Mouse (Mus musculus) G1E (cell line): Measurements from ENCODE around the gene Rgs12. TPM values are rescaled to one million over a fixed set of nuclear protein-coding genes. Genes with fewer than 3 reads are reported as not detected.
A peak's percentile ranks its signal among the peaks of the same experiment; 100 is the strongest.

Source experiments
- ATAC-seq: 2 replicates; pipeline ENCODE4 v1.8.0; 2016; ENCODE audit warnings: mild to moderate bottlenecking; ENCODE audit not compliant: insufficient number of reproducible peaks, poor library complexity, low FRiP score, severe bottlenecking; ENCODE audit errors: extremely low read depth
- DNase-seq: peaks from one replicate; pipeline ENCODE4 v3.0.0; 2012; ENCODE audit warnings: low spot score
- H3K27me3 ChIP-seq: 2 replicates; pipeline ENCODE4 v1.6.1; 2012; ENCODE audit warnings: mild to moderate bottlenecking, low read length, inconsistent platforms; ENCODE audit not compliant: insufficient read depth
- H3K36me3 ChIP-seq: replicated peaks from 2 replicates; pipeline ENCODE3; 2012; ENCODE audit warnings: mild to moderate bottlenecking, inconsistent platforms
- H3K4me1 ChIP-seq: 2 replicates; pipeline ENCODE4 v1.6.1; 2012; ENCODE audit warnings: low read depth, low read length, inconsistent platforms, mixed read lengths; ENCODE audit not compliant: insufficient read depth
- H3K4me3 ChIP-seq: 2 replicates; pipeline ENCODE4 v1.5.1; 2012; ENCODE audit warnings: low read depth, mild to moderate bottlenecking, inconsistent platforms, low read length, moderate library complexity, mixed read lengths
- H3K9me3 ChIP-seq: replicated peaks from 2 replicates; pipeline ENCODE4 v1.6.1; 2012; ENCODE audit warnings: inconsistent platforms
- CTCF ChIP-seq: IDR thresholded peaks from 2 replicates; pipeline ENCODE4 v1.5.1; 2012; ENCODE audit warnings: low read depth, low read length, inconsistent platforms, mixed read lengths
- GATA1 ChIP-seq: IDR thresholded peaks from 2 replicates; pipeline ENCODE4 v1.6.1; 2012; ENCODE audit warnings: borderline replicate concordance, low read length, inconsistent platforms, mixed read lengths
- GATA2 ChIP-seq: IDR thresholded peaks from 2 replicates; pipeline ENCODE4 v1.6.1; 2012; ENCODE audit warnings: low read depth, low read length, inconsistent platforms, borderline replicate concordance
- POLR2AphosphoS5 ChIP-seq: IDR thresholded peaks from 2 replicates; pipeline ENCODE4 v1.6.1; 2012; ENCODE audit warnings: low read depth, low read length, inconsistent platforms; ENCODE audit not compliant: insufficient replicate concordance
- TAL1 ChIP-seq: conservative IDR thresholded peaks from 2 replicates; pipeline ENCODE4 v1.6.1; 2012; ENCODE audit warnings: low read depth, low read length, inconsistent platforms, mixed read lengths
- polyA plus RNA-seq: library from polyadenylated mRNA; stranded (reverse); fragments of >175 nt; gene quantifications from 2 replicates; pipeline ENCODE4 v1.2.3, GENCODE M21; 2012
- total RNA-seq, 2 experiments: library from RNA; stranded (forward) in 1 of 2; stranded (reverse) in 1 of 2; fragments of 200-1000 nt in 1 of 2; fragments of >200 nt in 1 of 2; fragmentation: Nextera tagmentation in 1 of 2; gene quantifications; 2 replicates each; pipeline ENCODE4 v1.2.3; 2014 to 2017

Rgs12 gene
- total and polyA plus RNA-seq, 3 experiments: 1.8 to 14.3 (median 5.7) TPM

GRCm38 (mm10) chr5:34949769-34950211 lies 545 bp downstream of the Rgs12 start:
- DNase-seq (peak; percentile 11), ATAC-seq (no peak)
- H3K36me3 ChIP-seq: no peaks in the 10 kb centered on the region
- peaks cover 30% of the 10 kb centered on the region for H3K4me1 ChIP-seq
- peaks cover 56% of the 10 kb centered on the region for H3K27me3 ChIP-seq
- no peaks in the 10 kb centered on the region for H3K9me3 ChIP-seq
- peak overlapping the region; percentile 72 for H3K4me3 ChIP-seq
- TF ChIP-seq POLR2AphosphoS5 (no peak), GATA1 (no peak), CTCF (no peak), GATA2 (no peak), TAL1 (no peak)

GRCm38 (mm10) chr5:34950486-34951160 lies 1.4 kb downstream of the Rgs12 start:
- Histone ChIP-seq H3K4me1 (peaks cover 30% of the 10 kb centered on the region), H3K9me3 (no peaks in the 10 kb centered on the region), H3K4me3 (no peak overlapping the region), H3K36me3 (no peaks in the 10 kb centered on the region), H3K27me3 (peaks cover 61% of the 10 kb centered on the region)
- ATAC-seq (no peak), DNase-seq (no peak)
- TF ChIP-seq GATA2: no peak
- no peak for TF ChIP-seq POLR2AphosphoS5
- TF ChIP-seq CTCF: no peak
- TF ChIP-seq GATA1: no peak
- TF ChIP-seq TAL1: no peak

GRCm38 (mm10) chr5:34951161-34951834 lies 2.1 kb downstream of the Rgs12 start:
- DNase-seq (no peak), ATAC-seq (no peak)
- peaks cover 29% of the 10 kb centered on the region for H3K4me1 ChIP-seq
- H3K27me3 ChIP-seq: peaks cover 64% of the 10 kb centered on the region
- H3K9me3 ChIP-seq: no peaks in the 10 kb centered on the region
- H3K4me3 ChIP-seq: no peak overlapping the region
- no peaks in the 10 kb centered on the region for H3K36me3 ChIP-seq
- TF ChIP-seq TAL1 (no peak), CTCF (no peak), GATA2 (no peak), GATA1 (no peak), POLR2AphosphoS5 (no peak)

- no peak for DNase-seq
These were observed 5.3 kb downstream of the Rgs12 start for GRCm38 (mm10) chr5:34954508-34954907.

GRCm38 (mm10) chr5:34955630-34956029 lies 6.4 kb downstream of the Rgs12 start:
- H3K4me3 ChIP-seq: no peak overlapping the region

More at GRCm38 (mm10) chr5:34954508-34954907, 5.3 kb downstream of the Rgs12 start:
- ATAC-seq: no peak
- no peak for TF ChIP-seq CTCF
- no peak for TF ChIP-seq TAL1
- no peak for TF ChIP-seq GATA1
- no peak for TF ChIP-seq GATA2
- TF ChIP-seq POLR2AphosphoS5: no peak
- peaks cover 22% of the 10 kb centered on the region for H3K4me1 ChIP-seq
- H3K4me3 ChIP-seq: no peak overlapping the region
- no peaks in the 10 kb centered on the region for H3K9me3 ChIP-seq
- peaks cover 56% of the 10 kb centered on the region for H3K27me3 ChIP-seq
- no peaks in the 10 kb centered on the region for H3K36me3 ChIP-seq

GRCm38 (mm10) chr5:34956151-34956550 lies 6.9 kb downstream of the Rgs12 start:
- no peaks in the 10 kb centered on the region for H3K9me3 ChIP-seq
- H3K36me3 ChIP-seq: no peaks in the 10 kb centered on the region
- peaks cover 44% of the 10 kb centered on the region for H3K27me3 ChIP-seq
- ATAC-seq: no peak
- peaks cover 31% of the 10 kb centered on the region for H3K4me1 ChIP-seq
- TF ChIP-seq TAL1 (no peak), GATA1 (no peak), GATA2 (no peak), CTCF (no peak), POLR2AphosphoS5 (no peak)
- no peak overlapping the region for H3K4me3 ChIP-seq
- no peak for DNase-seq

More at GRCm38 (mm10) chr5:34955630-34956029, 6.4 kb downstream of the Rgs12 start:
- Histone ChIP-seq H3K9me3 (no peaks in the 10 kb centered on the region), H3K4me1 (peaks cover 26% of the 10 kb centered on the region), H3K36me3 (no peaks in the 10 kb centered on the region), H3K27me3 (peaks cover 47% of the 10 kb centered on the region)
- TF ChIP-seq POLR2AphosphoS5 (no peak), CTCF (no peak), TAL1 (no peak), GATA2 (no peak), GATA1 (no peak)
- ATAC-seq: no peak
- no peak for DNase-seq
